Mouse (Mus musculus): ENCODE measurements around the gene Psmd14. TPM values are rescaled to one million over a fixed set of nuclear protein-coding genes. Genes with fewer than 3 reads are reported as not detected.

Psmd14 gene
- polyA plus RNA-seq, 1 experiment from 2014 or later: 140 TPM

- no peaks in the 10 kb centered on the region for H3K36me3 ChIP-seq
- H3K27me3 ChIP-seq (replicated peaks): peaks cover 64% of the 10 kb centered on the region
- peak overlapping the region; percentile 15 for H3K4me3 ChIP-seq
- H3K9me3 ChIP-seq (replicated peaks): no peaks in the 10 kb centered on the region
- H3K4me2 ChIP-seq: peak overlapping the region; percentile 48
- no peak for ATAC-seq (ENCODE audit: insufficient number of reproducible peaks, low FRiP score)
- peaks cover 30% of the 10 kb centered on the region for H3K4me1 ChIP-seq (replicated peaks)
- H3K27ac ChIP-seq (ENCODE audit: poor library complexity, severe bottlenecking): no peak overlapping the region
- under 1% methylated on average over 39 of the region's 39 CpGs for WGBS
- H3K9ac ChIP-seq: no peak overlapping the region
Observed at GRCm38 (mm10) chr2:61805541-61806345, 94.2 kb downstream of the Psmd14 start.

GRCm38 (mm10) chr2:61806346-61806825 lies 94.9 kb downstream of the Psmd14 start:
- Histone ChIP-seq H3K27ac (ENCODE audit: poor library complexity, severe bottlenecking) (no peak overlapping the region), H3K4me2 (no peak overlapping the region), H3K9me3 (replicated peaks) (no peaks in the 10 kb centered on the region), H3K36me3 (no peaks in the 10 kb centered on the region), H3K4me1 (replicated peaks) (peaks cover 30% of the 10 kb centered on the region), H3K9ac (no peak overlapping the region), H3K4me3 (no peak overlapping the region), H3K27me3 (replicated peaks) (peaks cover 63% of the 10 kb centered on the region)
- no peak for ATAC-seq (ENCODE audit: insufficient number of reproducible peaks, low FRiP score)
- 5% methylated on average over 3 of the region's 3 CpGs for WGBS

GRCm38 (mm10) chr2:61807151-61807550 lies 95.7 kb downstream of the Psmd14 start:
- H3K4me2 ChIP-seq: peak overlapping the region; percentile 27; the same call in 1 of the 2 replicates
- no peaks in the 10 kb centered on the region for H3K36me3 ChIP-seq
- 0 out of 2 replicates have a peak overlapping the region, but pooled peaks have one; percentile 4 for H3K4me3 ChIP-seq
- H3K27ac ChIP-seq (ENCODE audit: poor library complexity, severe bottlenecking): no peak overlapping the region
- peaks cover 30% of the 10 kb centered on the region for H3K4me1 ChIP-seq (replicated peaks)
- peaks cover 63% of the 10 kb centered on the region for H3K27me3 ChIP-seq (replicated peaks)
- H3K9ac ChIP-seq: no peak overlapping the region
- ATAC-seq (ENCODE audit: insufficient number of reproducible peaks, low FRiP score): no peak
- WGBS: under 1% methylated on average over 22 of the region's 22 CpGs
- H3K9me3 ChIP-seq (replicated peaks): no peaks in the 10 kb centered on the region

GRCm38 (mm10) chr2:61807781-61808180 lies 96.3 kb downstream of the Psmd14 start:
- Histone ChIP-seq H3K27me3 (replicated peaks) (peaks cover 62% of the 10 kb centered on the region), H3K36me3 (no peaks in the 10 kb centered on the region)
- 27% methylated on average over 2 of the region's 2 CpGs for WGBS

GRCm38 (mm10) chr2:61808776-61809175 lies 97.3 kb downstream of the Psmd14 start:
- WGBS: 2% methylated on average over 6 of the region's 6 CpGs
- no peak for ATAC-seq (ENCODE audit: insufficient number of reproducible peaks, low FRiP score)
- H3K4me3 ChIP-seq: no peak overlapping the region
- H3K9me3 ChIP-seq (replicated peaks): no peaks in the 10 kb centered on the region
- peaks cover 64% of the 10 kb centered on the region for H3K27me3 ChIP-seq (replicated peaks)
- no peaks in the 10 kb centered on the region for H3K36me3 ChIP-seq
- H3K4me1 ChIP-seq (replicated peaks): peaks cover 18% of the 10 kb centered on the region
- no peak overlapping the region for H3K9ac ChIP-seq
- H3K4me2 ChIP-seq: no peak overlapping the region
- H3K27ac ChIP-seq (ENCODE audit: poor library complexity, severe bottlenecking): no peak overlapping the region

More at GRCm38 (mm10) chr2:61807781-61808180, 96.3 kb downstream of the Psmd14 start:
- no peak overlapping the region for H3K9ac ChIP-seq
- ATAC-seq (ENCODE audit: insufficient number of reproducible peaks, low FRiP score): no peak
- H3K9me3 ChIP-seq (replicated peaks): no peaks in the 10 kb centered on the region
- H3K4me2 ChIP-seq: no peak overlapping the region
- H3K4me3 ChIP-seq: no peak overlapping the region
- H3K27ac ChIP-seq (ENCODE audit: poor library complexity, severe bottlenecking): no peak overlapping the region
- H3K4me1 ChIP-seq (replicated peaks): peaks cover 28% of the 10 kb centered on the region

- Histone ChIP-seq H3K4me1 (replicated peaks) (peaks cover 15% of the 10 kb centered on the region), H3K9ac (no peak overlapping the region), H3K27ac (ENCODE audit: poor library complexity, severe bottlenecking) (no peak overlapping the region), H3K9me3 (replicated peaks) (no peaks in the 10 kb centered on the region), H3K4me3 (no peak overlapping the region), H3K4me2 (no peak overlapping the region), H3K36me3 (no peaks in the 10 kb centered on the region), H3K27me3 (replicated peaks) (peaks cover 68% of the 10 kb centered on the region)
- 6% methylated on average over 1 of the region's 1 CpGs for WGBS
- no peak for ATAC-seq (ENCODE audit: insufficient number of reproducible peaks, low FRiP score)
Observed at GRCm38 (mm10) chr2:61809381-61809780, 97.9 kb downstream of the Psmd14 start.

- Histone ChIP-seq H3K27ac (ENCODE audit: poor library complexity, severe bottlenecking) (no peak overlapping the region), H3K36me3 (no peaks in the 10 kb centered on the region), H3K4me2 (no peak overlapping the region), H3K4me1 (replicated peaks) (peaks cover 16% of the 10 kb centered on the region), H3K9ac (no peak overlapping the region), H3K27me3 (replicated peaks) (peaks cover 68% of the 10 kb centered on the region), H3K4me3 (no peak overlapping the region), H3K9me3 (replicated peaks) (no peaks in the 10 kb centered on the region)
- ATAC-seq (ENCODE audit: insufficient number of reproducible peaks, low FRiP score): no peak
- 37% methylated on average over 4 of the region's 4 CpGs for WGBS
Observed at GRCm38 (mm10) chr2:61810751-61811150, 99.3 kb downstream of the Psmd14 start.

- peaks cover 72% of the 10 kb centered on the region for H3K27me3 ChIP-seq (replicated peaks)
- peak overlapping the region; percentile 88 for H3K4me2 ChIP-seq
- ATAC-seq (ENCODE audit: insufficient number of reproducible peaks, low FRiP score): no peak
- H3K9ac ChIP-seq: no peak overlapping the region
- no peak overlapping the region for H3K27ac ChIP-seq (ENCODE audit: poor library complexity, severe bottlenecking)
- no peaks in the 10 kb centered on the region for H3K9me3 ChIP-seq (replicated peaks)
- no peaks in the 10 kb centered on the region for H3K36me3 ChIP-seq
- H3K4me1 ChIP-seq (replicated peaks): peaks cover 18% of the 10 kb centered on the region
- peak overlapping the region; percentile 55 for H3K4me3 ChIP-seq
- WGBS: 9% methylated on average over 8 of the region's 8 CpGs
Observed at GRCm38 (mm10) chr2:61811163-61811506, 99.6 kb downstream of the Psmd14 start.

- Histone ChIP-seq H3K4me2 (peak overlapping the region; percentile 88), H3K4me1 (replicated peaks) (peaks cover 18% of the 10 kb centered on the region), H3K9ac (peak overlapping the region; percentile 63), H3K4me3 (peak overlapping the region; percentile 55), H3K36me3 (no peaks in the 10 kb centered on the region), H3K27me3 (replicated peaks) (peaks cover 72% of the 10 kb centered on the region), H3K27ac (ENCODE audit: poor library complexity, severe bottlenecking) (no peak overlapping the region), H3K9me3 (replicated peaks) (no peaks in the 10 kb centered on the region)
- WGBS: under 1% methylated on average over 102 of the region's 121 CpGs
- peak; percentile 81 for ATAC-seq (ENCODE audit: insufficient number of reproducible peaks, low FRiP score)
Observed at GRCm38 (mm10) chr2:61811507-61812421, 100.3 kb downstream of the Psmd14 start.

- Histone ChIP-seq H3K9ac (peak overlapping the region; percentile 63), H3K27me3 (replicated peaks) (peaks cover 65% of the 10 kb centered on the region), H3K4me2 (peak overlapping the region; percentile 88), H3K27ac (ENCODE audit: poor library complexity, severe bottlenecking) (no peak overlapping the region), H3K36me3 (no peaks in the 10 kb centered on the region), H3K4me3 (peak overlapping the region; percentile 55), H3K9me3 (replicated peaks) (no peaks in the 10 kb centered on the region), H3K4me1 (replicated peaks) (peaks cover 13% of the 10 kb centered on the region)
- no peak for ATAC-seq (ENCODE audit: insufficient number of reproducible peaks, low FRiP score)
- 3% methylated on average over 12 of the region's 12 CpGs for WGBS
Observed at GRCm38 (mm10) chr2:61812536-61812935, 101.0 kb downstream of the Psmd14 start.

- 8% methylated on average over 6 of the region's 6 CpGs for WGBS
- peaks cover 68% of the 10 kb centered on the region for H3K27me3 ChIP-seq (replicated peaks)
- no peak overlapping the region for H3K4me3 ChIP-seq
- peaks cover 13% of the 10 kb centered on the region for H3K4me1 ChIP-seq (replicated peaks)
- H3K4me2 ChIP-seq: no peak overlapping the region
- no peak overlapping the region for H3K27ac ChIP-seq (ENCODE audit: poor library complexity, severe bottlenecking)
- no peaks in the 10 kb centered on the region for H3K36me3 ChIP-seq
- ATAC-seq (ENCODE audit: insufficient number of reproducible peaks, low FRiP score): no peak
- no peaks in the 10 kb centered on the region for H3K9me3 ChIP-seq (replicated peaks)
- H3K9ac ChIP-seq: no peak overlapping the region
Observed at GRCm38 (mm10) chr2:61813106-61813505, 101.6 kb downstream of the Psmd14 start.

All from heart, embryonic 12.5 days (tissue).